Mouse (Mus musculus): ENCODE results near the gene Gpc5. TPM values are rescaled to one million over a fixed set of nuclear protein-coding genes. Genes with fewer than 3 reads are reported as not detected.

The Gpc5 gene
- total RNA-seq, 2 experiments from 2014 or later: 1.3 TPM; not detected in 1

DNA sequence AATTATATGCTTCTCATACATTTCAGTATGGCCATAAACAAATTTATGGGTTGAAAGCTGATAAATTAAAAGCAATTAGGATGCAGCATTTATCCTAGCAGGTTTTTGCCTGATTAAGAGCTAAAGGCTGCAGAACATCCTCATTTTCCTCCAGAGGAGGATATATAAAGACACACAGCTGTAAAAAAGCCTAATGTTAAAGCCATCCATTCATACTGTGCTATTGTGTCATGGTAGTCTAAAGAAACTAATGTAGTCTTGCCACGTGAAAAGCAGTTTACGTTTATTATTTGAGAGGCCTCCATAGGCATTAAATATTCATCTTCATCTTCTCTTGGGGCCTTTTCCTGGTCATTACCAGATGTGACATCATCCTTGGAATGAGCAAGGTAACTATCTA is 587.9 kb downstream of the Gpc5 start:
- ATAC-seq (replicated peaks; ENCODE audit: low FRiP score, low TSS enrichment, poor library complexity, severe bottlenecking): no peak

DNA sequence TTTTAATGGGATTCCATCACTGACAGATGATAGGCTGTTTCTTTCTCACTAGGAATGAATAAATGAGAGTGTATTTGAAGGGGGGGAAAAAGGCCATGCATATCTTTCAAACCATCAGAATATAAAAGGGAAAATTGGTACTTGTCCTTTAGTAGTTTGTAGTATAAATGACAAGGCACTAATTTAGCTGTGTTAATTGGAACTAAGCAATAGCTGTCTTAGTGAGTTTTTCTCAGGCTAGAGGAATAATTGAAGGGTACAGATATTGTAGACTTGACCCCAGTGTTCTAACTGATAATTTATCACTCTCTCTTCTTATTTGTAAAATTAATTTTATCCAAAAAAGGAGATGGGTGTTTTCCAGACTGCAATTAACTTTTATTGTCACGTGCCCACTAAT is 654.0 kb downstream of the Gpc5 start:
- ATAC-seq (replicated peaks; ENCODE audit: low FRiP score, low TSS enrichment, poor library complexity, severe bottlenecking): no peak

DNA sequence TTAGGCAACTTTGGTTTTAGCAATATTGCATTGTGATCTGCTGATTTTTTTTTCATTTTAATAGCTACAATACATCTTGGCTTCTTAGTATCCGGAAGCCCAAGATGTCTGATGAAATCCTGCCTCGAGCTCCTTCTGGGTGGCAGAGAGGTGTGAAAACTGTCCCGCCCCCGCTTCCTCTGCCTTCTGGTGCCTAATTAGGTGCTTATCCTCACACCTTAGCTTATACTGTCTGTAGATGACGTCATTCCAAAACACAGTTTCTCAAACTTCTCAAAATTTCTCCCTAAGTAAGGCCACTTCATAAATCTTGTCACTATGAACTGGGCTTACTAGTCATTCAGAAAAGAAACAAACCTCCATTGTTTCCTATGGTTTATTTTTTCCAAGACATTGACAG is 668.2 kb downstream of the Gpc5 start:
- ATAC-seq (replicated peaks; ENCODE audit: low FRiP score, low TSS enrichment, poor library complexity, severe bottlenecking): no peak

- no peak for ATAC-seq (replicated peaks; ENCODE audit: low FRiP score, low TSS enrichment, poor library complexity, severe bottlenecking)
Measured at GRCm38 (mm10) chr14:115779382-115780177, 687.6 kb downstream of the Gpc5 start.

DNA sequence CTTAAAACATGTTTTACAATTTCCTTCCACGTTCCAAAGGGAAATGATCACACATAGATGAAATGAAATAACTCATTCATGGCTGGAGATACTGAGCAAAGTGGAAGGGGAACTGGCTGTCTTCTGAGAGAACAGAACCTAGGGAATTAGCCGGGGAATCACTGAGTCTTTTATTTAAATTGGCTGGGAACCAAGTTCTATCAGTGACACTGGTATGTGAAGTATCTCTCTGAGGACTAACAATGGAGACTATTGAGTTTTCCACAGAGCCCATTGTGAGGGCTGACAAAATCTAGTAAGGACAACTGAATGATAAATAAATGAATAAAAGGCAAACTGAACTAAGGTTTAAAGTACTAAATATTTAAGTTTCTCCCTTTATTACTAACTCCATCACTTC is 712.7 kb downstream of the Gpc5 start:
- no peak for ATAC-seq (replicated peaks; ENCODE audit: low FRiP score, low TSS enrichment, poor library complexity, severe bottlenecking)

- ATAC-seq (replicated peaks; ENCODE audit: low FRiP score, low TSS enrichment, poor library complexity, severe bottlenecking): peak; percentile 71
Measured at GRCm38 (mm10) chr14:115819021-115819420, 727.0 kb downstream of the Gpc5 start.

- ATAC-seq (replicated peaks; ENCODE audit: low FRiP score, low TSS enrichment, poor library complexity, severe bottlenecking): no peak
Measured at GRCm38 (mm10) chr14:115821657-115822056, 729.6 kb downstream of the Gpc5 start.

DNA sequence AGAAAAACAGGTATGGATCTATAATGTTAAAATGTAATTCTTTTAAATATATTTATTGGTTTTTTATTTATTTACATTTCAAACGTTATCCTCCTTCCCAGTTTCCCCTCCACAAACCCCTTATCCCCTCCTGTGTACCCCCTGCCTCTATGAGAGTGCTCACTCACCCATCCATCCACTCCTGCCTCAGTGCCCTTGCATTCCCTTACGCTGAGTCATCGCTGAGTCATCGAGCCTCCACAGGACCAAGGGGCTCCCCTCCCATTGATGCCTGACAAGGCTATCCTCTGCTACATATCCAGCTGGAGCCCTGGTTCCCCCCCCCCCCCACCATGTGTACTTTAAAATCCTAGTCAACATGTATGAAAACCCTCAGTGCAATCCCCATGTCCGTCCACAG is 738.5 kb downstream of the Gpc5 start:
- ATAC-seq (replicated peaks; ENCODE audit: low FRiP score, low TSS enrichment, poor library complexity, severe bottlenecking): no peak

DNA sequence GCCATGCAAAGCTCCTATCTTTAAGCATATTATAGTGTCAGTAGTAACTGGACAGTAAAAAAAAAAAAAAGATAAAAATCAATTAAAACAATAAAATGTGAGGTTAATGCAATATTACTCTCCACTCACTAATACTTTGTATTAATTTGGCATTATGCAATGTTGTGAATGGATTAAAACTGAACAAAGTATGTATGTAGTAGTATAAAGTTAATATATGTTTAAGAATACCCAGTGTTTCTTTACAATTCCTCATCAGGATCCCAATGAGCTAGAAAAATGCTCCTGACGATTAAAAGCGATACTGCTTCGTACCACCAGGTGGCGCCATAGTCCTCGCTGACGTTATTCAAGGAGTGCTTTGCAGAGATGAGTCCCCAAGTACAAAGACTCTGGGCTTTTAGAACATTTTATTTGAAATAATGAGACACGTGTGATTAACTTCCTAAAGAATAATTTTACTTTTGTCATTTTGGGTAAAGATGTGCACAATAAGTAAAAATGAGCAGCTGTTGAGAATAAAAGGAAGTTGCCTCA is 739.3 kb downstream of the Gpc5 start:
- peak; percentile 90 for ATAC-seq (replicated peaks; ENCODE audit: low FRiP score, low TSS enrichment, poor library complexity, severe bottlenecking)

DNA sequence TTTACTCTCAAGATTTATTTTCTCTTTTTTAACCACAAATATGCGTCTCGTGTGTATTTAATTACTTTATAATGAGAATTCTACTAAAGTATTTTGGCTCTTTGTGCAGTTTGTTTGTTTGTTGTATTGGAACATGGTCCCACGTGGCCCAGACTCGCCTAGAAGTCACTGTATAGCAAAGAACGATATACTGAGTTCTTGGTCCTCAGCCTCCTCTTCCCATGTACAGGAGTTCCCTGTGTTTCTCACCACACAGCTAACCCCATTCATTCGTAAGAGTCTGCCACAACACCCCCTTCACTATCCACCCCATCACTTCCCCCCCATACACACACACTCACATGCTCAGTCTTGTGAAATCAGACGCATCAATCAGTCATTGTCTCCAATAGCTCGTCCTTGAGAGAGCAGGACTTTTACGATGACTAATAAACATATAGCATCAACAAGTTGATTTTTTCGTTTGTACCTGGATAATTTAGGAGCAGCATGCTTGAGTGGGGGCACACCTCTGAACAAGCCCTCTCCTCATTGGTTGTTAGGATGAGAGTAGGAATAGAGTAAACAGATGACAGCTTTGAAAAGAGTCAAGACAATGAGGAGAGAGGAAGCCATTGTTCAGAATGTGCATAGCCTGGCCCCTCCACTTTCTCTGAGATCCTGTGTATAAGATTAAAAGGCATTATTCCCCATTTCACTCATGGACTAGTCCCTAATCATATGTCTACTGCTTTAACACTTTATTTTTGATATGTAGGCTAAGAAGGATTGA is 740.0 kb downstream of the Gpc5 start:
- ATAC-seq (replicated peaks; ENCODE audit: low FRiP score, low TSS enrichment, poor library complexity, severe bottlenecking): no peak

DNA sequence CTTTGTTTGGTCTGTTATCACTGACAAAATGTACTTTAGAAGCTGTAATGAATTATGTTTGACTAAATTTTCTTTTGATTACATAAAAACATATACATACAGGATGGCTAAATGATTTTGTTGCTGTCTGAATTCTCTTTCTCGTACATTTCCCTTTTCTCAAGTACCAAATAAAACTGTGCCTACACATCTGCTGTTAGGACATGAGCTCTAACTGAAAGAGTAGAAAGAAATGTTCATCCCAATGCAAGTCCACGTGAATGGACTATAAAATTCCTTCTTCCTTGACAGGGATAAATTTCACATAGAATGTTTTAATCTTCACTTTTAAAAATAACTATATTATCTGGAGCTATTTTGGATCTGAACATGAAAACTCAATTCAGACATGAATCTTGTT is 751.8 kb downstream of the Gpc5 start:
- no peak for ATAC-seq (replicated peaks; ENCODE audit: low FRiP score, low TSS enrichment, poor library complexity, severe bottlenecking)

GRCm38 (mm10) chr14:115844773-115845427 is 752.9 kb downstream of the Gpc5 start:
- no peak for ATAC-seq (replicated peaks; ENCODE audit: low FRiP score, low TSS enrichment, poor library complexity, severe bottlenecking)

GRCm38 (mm10) chr14:115869127-115869526 is 777.1 kb downstream of the Gpc5 start:
- no peak for ATAC-seq (replicated peaks; ENCODE audit: low FRiP score, low TSS enrichment, poor library complexity, severe bottlenecking)

GRCm38 (mm10) chr14:115976062-115976461 is 884.0 kb downstream of the Gpc5 start:
- no peak for ATAC-seq (replicated peaks; ENCODE audit: low FRiP score, low TSS enrichment, poor library complexity, severe bottlenecking)

DNA sequence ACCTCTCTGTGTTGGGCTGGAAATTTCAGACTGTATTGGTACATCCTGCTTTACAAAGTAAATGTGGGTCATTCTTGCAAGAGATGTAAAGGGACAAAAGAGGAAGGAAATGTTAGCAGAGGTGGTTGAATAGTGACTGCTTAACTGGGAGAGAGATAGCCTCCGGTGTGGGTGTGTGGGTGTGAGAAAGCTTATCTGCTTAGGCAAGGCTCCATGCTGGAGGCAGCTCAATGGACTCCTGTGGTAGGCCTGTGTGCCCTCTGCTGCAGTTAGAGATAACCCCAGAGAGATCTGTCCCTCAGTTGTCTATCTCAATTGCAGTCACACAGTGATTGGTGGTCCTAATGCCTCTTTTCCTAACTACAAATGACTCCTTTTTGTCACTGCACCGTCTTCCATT is 887.2 kb downstream of the Gpc5 start:
- ATAC-seq (replicated peaks; ENCODE audit: low FRiP score, low TSS enrichment, poor library complexity, severe bottlenecking): peak; percentile 100

DNA sequence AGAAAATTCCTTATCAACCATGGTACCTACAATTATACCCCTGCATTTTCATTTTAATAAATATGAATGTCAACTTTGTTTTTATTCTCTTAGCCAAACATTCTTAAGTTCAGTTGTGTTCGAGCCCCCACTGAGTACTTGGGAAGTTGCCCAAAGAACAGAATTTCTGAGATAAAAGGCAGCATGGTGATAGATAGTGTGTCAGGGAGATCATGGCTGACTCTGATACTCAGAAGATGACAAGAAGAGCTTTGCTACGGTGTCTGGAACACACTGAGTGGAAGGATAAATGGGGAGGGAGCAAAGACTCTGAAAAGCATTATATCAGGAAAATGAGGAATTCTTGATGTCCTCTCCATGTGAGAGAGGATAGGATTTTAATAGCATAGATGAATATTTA is 898.7 kb downstream of the Gpc5 start:
- no peak for ATAC-seq (replicated peaks; ENCODE audit: low FRiP score, low TSS enrichment, poor library complexity, severe bottlenecking)

- no peak for ATAC-seq (replicated peaks; ENCODE audit: low FRiP score, low TSS enrichment, poor library complexity, severe bottlenecking)
Measured at GRCm38 (mm10) chr14:115993520-115994106, 901.6 kb downstream of the Gpc5 start.

DNA sequence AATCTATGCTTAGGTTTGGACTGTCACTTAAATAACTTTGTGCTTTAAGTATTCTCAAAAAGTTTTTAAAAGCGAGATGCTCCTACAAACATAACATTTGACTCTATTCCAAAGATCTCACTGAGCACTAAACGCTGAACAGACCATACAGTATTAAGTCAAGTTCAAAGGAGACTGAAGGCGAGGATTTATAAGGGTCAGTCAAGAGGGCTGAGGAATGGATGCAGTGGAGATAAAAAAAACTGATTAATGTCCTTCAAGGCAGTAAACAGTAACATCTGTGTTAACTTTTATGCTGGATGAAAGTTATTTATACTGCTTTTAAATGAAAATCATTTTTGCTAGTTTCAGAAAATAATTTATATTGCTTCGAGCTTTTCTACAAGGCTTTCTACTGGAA is 906.9 kb downstream of the Gpc5 start:
- no peak for ATAC-seq (replicated peaks; ENCODE audit: low FRiP score, low TSS enrichment, poor library complexity, severe bottlenecking)

DNA sequence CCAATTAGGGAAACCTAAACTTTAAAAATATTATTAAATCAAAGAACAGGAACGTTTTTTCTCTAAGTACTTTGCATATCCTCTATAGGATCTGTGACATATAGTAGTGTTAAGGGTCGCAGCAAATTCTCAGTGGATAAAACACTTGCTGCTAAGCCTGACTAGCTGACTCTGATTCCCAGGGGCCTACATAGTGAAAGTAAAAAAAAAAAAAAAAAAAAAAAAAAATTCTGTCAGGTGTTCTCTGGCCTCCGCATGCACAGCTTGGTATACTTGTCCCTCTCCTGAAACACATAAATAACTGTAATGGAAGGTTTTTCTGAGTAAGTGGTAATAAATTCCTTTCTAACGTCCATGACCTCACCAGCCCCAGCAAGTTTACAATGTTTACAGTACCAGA is 995.0 kb downstream of the Gpc5 start:
- no peak for ATAC-seq (replicated peaks; ENCODE audit: low FRiP score, low TSS enrichment, poor library complexity, severe bottlenecking)

GRCm38 (mm10) chr14:116127943-116128342 is 1035.9 kb downstream of the Gpc5 start:
- ATAC-seq (replicated peaks; ENCODE audit: low FRiP score, low TSS enrichment, poor library complexity, severe bottlenecking): no peak

All from megakaryocyte-erythroid progenitor cell, adult 5-6 weeks (primary cell).